Mouse (Mus musculus) retina, postnatal 1 day (tissue): ENCODE results near the gene Fgf13.
A peak's percentile ranks its signal among the peaks of the same experiment; 100 is the strongest.

Experiments used
- DNase-seq: peaks from one replicate; pipeline ENCODE4 v3.0.0-alpha.2; 2012

The Fgf13 gene

DNA sequence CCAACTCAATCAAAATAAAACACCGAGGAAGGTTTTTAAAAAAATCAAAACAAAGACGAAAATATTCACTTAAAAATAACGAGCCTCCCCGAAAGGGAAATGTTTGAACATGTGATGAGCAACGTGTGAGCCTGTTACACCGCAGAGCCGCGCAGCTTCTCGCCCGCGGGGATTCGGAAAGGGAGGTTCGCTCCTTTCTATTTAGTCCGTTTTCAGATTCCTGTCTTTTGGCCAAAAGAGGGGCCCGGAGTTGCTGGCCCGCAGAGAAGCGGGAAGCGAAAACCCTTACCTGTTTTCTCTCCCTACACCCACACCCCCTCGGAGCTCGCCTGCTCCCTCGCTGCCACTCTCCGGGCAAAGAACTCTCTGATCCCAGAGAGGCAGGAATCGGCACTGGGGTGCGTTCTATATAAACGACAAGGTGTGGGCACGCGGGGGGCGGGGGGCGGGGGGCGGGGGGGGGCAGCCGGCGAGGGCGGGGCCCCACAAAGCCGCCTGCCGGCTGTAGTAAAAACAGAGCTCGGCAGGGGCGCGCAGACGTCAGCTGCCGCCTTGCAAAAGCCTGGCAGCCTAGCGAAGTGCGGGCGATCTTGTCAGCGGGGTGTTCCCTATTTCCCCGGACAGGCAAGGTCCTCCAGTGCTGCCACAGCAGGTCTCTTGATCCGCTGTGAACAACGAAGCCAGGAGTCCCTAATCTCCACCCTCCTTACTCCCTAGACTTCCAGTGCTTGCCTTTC lies at the start of gene Fgf13:
Fgf13 (minus strand) TSS at position 377 of the 737 bp plus-strand sequence.
- DNase-seq, result peak; percentile 68

DNA sequence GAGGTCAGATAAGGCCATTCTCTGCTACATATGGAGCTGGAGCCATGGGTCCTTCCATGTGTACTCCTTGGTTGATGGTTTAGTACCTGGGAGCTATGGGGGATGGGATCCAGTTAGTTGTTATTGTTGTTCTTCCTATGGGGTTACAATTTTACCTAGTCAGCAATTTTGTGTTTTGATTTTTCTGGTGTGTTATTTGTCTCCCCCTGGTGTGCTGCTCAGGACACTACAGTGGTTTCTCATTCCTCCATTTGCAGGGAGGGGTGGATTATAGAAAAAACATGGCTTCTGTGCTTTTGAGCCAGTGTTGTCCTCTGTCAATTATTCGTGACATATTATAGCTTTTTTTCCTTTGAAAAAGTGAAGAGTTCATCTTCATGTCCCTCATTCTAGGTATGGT lies 38.7 kb upstream of the Fgf13 start:
- peak; percentile 32 for DNase-seq

DNA sequence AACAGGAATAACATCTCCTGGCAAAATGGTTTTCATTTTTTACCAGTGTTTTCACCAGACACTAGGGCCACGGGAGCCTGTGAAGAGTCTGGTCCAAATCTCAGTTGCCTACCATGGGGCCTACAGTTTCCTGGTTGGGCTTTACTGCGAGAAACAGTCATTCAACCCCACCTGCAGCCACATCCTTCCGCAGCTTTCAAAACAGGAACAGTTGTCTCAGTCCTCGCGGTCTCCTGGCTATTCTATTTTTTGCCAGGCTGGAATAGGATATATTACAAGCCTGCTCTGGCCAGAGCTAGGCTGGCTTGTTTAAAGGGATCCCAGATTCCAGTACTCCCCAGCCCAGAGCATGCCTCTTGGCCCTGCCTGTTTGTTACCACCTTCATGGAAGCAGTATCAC lies 21.2 kb upstream of the Fgf13 start:
- DNase-seq, result no peak

DNA sequence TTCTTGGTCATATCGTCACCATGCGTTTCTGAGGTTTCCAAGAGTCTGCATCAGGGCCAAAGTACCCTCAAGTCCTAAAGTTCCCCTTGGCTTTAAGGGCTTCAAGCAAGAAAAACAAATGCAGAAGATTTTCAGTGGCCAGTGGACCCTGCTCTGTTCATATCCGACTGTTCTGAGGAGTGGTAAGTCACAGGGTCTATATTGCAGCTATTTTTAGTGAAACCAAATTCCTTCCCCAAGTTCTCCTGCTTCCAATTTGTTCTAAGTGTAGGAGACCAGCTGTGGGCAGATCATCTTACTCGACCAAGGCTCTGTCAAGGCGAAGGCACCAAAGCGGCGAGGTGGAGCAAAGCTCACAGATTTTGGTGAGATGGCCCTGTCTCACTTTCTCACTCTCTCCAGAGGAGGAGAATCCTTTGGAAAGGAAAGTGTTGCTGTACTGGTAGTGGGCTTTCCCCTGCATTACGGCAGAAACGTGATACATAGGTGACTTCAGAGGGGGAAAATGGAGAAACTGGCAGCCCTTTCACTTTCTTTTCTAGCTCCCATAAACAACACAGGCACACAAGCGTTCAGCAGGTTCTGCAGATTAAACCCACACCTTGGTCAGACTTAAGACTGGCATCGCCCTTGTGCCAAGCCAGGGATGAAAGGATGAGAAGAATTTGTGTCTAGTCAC lies 17.8 kb upstream of the Fgf13 start:
- DNase-seq, result no peak

DNA sequence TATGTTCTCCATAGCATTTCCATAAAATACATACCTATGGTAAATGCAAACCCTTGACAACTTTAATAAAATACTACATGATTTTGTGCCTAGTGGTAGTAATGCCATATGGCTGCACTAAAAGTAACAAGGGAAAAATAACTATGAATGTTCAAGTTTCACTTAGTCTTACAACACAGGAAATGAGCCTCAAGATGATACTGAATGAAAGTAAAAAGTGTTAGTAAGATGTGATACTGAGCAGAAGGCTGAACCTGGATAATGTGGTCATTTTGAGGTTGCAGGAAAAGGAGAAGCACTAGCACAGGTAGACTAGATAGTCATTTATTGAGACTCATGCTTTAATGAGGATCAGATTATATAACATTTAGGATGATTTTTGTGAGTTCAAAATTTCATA lies 16.2 kb upstream of the Fgf13 start:
- DNase-seq, result no peak

DNA sequence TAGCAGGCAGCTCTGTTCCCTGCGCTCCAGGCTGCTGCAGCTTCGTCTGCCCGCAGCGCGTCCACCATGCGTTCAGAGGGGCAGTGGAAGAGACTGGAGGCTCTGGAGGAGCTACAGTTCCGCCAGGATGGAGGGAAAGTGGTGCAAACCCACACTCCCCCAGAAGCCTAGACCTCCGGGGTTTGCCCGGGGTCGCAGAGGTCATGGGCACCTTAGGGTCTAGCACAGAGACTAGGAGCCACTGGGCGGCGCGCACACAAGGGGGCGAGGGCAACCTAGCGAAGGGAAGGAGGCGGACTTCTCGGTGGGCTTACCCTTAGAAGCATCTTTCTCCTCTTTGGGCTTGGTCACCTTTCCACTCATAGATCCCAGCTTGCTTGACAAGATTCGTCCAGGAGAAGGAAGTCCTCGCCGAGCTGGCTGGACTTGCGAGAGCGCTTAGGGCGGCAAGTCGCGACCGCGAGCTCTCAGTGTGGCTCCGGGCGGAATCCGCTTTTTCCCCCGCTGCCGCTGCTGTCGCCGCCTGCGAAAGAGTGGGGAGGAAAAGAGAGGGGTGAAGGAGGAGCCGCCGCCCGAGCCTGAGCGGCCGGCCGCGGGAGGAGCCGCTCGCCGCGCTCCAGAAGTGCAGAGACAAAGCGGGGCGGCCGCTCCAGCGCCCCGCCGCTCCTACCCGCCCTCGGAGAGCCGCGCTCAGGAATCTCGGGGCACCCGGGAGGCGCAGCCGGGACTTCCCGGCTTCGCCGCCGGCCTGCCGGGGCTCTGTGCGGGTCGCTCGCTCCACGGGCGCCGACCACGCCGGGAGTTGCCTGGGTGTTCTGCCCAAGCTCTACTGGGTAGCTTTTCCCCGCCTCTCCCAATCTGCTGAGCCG lies 811 bp downstream of the Fgf13 start:
- peak; percentile 69 for DNase-seq

DNA sequence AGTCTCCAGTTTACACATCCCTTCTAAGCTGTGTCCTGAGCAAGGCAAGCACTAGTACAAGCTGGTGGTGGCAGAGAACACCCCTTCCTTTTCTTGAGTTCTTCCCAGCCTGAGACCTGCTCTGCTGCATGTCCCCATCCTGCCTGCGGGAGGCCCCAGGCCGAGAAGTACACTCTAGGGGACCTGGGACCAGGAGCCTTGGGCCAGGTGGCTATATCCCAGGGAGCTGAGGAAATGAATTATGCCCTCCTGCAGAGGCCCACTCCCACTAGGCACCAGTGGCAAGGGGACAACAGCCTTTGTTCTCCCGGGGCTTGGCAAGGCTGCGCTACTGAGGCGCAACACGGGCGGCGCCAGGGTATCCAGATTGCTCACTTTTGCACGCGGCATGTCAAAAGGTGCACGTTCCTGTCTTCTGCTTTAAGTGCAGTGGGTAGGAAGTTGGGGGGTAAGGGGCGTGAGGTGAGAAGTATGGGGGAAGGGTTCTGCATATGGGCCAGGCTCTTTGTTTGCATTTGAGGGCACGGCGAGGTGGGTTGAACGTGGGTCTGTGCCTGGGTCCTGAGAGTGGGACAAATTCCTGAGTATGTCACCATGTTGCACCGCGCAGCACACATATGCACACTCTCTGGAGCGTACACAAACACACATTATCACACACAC lies 1.7 kb downstream of the Fgf13 start:
- peak; percentile 66 for DNase-seq

DNA sequence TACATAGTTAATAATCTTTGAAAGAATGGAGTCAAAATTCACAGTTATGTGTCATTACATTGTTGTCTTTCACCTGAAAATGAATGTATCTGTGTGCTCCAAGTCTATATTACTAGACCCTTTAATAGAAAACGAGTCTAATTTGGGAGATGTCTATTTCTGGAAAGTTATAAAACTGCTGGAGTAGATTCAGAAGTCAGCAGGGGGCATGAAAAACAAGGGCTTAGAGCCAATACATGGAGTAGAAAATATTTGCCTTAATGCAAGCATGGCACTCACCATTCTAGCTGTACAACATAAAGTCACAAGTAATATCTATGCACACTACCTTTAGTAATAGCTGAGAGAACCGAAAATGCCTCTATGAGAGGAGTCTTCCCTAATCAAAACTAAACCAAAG lies 19.9 kb downstream of the Fgf13 start:
- DNase-seq, result no peak

DNA sequence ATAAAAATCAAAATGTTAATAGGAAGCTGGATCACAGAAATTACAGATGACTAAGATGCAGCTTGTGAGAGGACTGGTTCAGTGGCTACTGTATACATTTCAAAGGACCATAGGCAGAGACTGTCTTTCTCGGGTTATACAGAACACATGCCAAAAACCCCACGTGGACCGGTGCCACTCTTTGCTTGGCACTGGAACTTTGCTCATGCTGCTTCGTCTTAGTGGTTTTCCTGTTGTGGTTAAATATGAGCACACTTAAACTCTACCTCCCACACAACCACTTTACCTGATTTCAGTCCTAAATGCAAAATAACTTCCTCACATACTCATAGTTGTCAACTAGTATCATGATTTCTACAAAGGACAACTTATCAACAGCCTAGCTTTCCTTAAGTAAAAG lies 59.6 kb downstream of the Fgf13 start:
- DNase-seq, result no peak

DNA sequence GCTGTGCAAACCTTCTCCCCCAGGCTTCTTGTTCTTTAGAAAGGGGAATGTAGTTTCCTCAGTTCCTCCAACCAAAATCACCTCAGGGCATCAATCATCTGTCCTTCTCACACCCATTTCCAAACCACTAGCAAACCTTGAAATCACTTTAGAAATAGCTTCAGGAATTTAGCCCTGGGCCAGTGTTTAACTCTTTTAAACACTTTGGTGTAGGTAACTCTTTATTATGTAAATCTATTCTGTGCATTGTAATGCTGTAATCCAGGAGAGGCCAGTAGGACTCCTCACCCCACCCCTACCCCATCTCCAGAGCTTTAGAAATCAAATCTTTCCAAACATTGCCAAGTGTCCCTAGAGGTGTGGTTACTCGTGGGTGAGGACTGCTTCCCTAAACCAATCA lies 74.5 kb downstream of the Fgf13 start:
- no peak for DNase-seq

DNA sequence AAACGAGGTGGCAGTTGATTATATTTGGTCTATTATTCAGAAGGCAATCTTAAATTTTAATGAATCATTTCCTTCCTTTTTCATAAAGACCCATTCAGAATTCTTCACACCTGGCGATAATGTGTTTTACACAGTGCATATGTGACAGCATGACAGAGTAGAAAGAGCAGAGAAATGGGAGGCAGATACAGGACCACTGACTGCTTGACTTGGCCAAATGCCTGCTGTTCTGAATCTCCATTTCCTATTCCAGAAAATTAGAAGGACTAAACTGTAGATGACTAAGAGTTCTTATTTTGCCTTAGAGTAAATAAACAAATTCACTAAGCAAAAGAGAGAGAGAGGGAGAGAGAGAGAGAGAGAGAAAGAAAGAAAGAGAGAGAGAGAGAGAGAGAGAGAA lies 82.4 kb downstream of the Fgf13 start:
- DNase-seq, result no peak

DNA sequence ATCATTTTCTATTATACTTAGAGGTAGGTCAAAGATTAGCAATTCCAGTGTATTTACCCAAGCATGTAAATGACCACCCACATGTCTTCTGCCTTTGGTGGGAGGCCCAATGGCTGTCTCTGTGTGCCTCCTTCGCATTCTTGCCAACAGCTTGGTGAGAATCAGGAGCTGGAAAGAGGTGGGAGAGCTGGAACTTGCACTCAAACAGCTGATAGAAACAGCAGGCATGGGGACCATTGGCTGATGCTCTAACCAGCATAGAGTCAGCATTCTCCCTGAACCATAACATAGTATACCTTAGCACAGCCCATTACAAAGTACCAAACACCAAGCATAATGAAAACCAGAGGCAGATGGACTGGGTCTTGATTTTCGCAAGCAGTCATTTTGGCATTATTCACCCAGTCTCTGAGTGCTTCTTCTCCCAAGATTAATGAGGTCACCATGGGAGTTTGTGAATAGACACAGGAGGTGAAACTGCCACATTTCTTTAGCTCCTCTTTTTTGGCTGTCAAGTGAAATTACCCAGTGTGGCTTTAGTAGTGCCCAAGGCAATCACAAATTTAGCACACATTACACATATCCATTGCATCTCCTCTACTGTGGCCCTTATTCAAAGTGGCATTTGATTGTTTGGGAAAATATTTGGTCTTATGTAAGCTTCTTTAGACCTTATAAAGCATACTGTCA lies 165.1 kb downstream of the Fgf13 start:
- DNase-seq, result peak; percentile 65

DNA sequence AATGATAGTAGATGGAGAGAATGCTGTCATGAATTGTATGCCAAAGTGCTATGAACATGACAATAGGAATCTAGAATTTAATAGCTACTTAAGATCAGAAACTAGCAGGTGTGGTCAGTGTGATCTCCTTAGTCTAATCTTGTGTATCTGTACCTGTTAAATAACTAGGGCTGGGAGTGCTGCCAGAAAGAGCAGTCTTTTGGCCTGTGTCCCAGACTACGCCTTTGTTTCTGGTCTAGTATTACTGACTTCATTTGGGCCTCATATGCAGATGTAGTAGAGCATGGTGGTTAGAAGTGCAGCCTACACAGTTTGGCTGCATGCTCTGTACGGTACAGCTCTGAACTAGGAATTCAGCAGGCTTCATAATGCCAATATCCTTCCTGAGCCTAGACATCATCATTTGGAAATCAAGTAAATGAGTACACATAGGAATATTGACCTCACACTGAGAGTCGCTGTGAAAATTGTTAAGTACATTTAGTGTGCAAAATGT lies 276.9 kb downstream of the Fgf13 start:
- DNase-seq, result no peak

DNA sequence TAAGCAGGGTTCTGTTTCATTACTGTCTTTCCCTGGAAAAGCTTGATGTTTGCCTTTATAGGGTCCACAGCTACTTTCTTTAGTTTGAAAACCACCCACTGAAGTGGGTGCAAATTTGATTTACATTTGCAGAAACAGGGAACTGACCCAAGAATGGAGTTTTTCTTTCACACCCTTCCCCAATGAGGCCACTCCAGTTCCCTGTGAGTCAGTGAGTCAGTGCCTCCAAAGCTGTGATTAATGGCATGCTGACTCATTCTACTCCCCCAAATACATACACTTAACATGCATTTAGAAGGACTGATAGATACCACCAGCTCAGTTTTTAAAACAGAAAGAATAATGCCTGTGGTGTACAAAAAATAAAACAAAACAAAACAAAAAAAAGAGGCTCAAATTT lies 316.3 kb downstream of the Fgf13 start:
- DNase-seq, result no peak

DNA sequence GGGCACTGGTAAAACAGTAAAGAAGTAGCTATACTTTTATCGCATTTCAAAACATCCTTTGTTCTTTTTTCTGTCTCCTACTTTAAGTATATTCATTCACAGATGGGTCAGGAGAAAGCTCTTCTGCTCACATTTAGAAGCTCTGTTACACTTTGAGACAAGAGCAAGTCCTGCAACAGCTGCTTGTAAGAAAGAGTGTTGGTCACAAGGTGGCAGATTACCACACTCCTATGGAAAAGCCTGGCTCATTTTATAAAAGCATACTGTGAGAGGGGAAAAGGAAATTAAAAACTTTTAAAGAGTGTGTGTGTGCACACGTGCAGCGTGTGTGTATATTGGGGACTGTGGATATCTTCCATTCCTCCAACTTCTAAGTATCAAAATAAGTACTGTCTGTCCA lies 324.1 kb downstream of the Fgf13 start:
- DNase-seq, result no peak

DNA sequence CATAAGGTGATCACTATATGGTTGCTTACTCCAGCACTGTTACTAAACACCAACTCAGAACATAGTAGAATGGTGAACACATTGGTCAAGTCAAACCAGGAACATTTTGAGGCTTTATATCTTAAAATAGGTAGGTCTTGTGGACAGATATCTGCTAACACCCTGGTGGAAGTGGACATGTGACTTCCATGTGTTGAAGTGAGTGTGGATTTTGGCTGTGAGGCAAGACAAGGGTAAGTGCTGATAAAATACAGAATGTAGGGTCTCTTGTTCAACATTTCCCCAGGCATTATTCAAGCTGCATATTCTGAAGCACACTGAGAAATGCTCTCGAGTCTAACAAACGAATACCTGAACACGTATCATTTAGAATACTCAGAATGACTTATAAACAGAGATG lies 324.7 kb downstream of the Fgf13 start:
- no peak for DNase-seq

DNA sequence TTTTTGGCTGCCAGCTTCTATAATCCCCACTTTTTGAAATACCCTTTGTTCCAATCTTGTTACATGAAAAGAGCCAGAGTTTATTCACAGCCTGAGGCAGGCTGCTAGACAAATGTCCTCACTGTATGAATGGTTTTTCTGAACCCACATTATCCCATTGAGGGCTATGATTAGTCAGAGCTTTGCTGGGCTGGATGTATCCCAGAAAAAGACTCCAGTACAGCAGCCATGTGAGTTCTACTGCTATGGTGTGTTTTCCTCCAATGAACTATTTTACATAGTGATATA lies 326.5 kb downstream of the Fgf13 start:
- DNase-seq, result no peak

DNA sequence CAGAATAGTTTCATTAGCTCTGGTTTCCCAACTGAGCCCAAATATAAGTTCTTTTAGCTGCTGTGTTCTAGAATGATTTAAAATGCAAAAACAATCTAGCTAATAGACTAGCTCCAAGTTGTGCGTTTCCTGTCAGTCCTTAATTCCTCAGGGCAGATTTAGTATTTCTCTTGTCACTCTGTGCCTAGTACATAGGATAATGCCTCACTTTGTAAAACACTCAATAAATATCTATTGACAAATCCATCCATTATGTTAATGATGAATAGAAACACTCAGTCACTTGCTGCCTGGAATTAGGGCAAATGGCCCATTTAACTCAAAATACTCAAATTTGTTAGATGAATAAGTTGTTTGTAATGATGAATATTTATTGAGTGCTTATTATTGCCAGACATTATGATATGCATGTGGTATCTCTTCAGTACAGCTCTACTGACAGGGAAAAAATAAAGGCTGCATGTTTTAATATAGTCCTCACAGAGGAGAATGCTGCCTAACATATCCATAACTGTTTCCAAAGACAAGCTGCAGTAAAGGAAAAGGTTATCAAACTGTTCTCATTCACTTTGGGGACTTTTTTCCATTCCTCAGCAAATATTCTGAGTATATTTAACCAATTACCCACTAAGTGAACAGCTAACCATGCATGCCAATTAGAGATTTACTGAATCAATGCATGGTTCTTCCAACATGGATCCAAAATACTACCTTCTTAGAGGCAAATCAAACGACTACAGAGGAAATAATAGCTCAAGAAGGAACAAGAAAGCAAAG lies 327.0 kb downstream of the Fgf13 start:
- no peak for DNase-seq

DNA sequence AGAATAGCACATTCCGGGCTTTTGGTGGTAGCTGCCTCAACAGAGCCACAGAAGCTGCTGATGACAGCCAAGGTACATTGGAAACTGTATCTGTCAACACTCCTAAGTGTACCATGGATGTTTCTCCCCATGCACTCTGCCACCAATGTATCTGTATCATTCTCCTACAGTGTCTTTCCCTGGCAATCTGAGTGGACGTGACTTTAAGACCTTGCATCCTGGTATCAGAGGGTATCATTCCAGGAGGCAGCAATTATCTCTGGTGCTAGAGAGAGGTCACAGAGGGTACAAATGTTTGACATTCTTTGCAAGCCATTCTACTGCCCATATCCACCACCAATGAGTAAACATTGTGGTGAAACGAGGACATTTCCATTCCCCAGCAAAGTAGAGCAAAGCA lies 347.2 kb downstream of the Fgf13 start:
- DNase-seq, result no peak

DNA sequence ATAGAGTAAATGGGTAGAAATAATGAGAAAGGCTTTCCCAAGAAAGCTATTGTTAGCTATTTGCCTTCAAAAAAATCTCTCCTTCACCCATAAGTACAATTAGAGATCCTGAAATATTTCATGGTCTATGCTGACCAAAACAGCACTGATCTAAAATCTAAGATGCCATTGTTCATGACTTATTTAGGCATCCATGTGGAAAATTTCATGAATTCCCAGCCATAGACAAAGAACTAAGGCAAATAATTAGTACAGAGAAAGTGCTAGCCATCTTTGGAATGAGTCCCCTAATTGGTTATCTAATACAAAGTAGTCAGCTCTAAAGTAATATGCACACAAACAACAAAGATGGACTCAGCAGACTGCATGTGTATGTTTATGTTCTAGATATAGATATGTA lies 366.7 kb downstream of the Fgf13 start:
- peak; percentile 80 for DNase-seq

DNA sequence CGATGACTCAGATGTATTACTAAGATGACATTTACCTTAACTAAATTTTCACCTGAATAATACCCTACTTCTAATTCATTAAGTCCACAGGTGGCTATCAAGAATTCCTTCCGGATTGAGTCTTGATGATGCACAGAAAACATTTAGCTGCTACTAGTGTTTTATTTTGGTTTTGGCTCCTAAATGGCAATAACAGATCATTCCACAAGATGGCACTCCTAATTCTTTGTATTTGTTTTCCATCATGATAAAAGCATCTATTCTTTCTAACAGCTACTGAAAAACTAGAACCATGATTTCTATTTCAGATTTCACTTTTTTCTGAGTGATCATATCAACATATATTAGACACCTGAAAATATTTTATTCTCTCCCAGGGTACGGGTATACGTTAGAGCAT lies 373.7 kb downstream of the Fgf13 start:
- peak; percentile 27 for DNase-seq

DNA sequence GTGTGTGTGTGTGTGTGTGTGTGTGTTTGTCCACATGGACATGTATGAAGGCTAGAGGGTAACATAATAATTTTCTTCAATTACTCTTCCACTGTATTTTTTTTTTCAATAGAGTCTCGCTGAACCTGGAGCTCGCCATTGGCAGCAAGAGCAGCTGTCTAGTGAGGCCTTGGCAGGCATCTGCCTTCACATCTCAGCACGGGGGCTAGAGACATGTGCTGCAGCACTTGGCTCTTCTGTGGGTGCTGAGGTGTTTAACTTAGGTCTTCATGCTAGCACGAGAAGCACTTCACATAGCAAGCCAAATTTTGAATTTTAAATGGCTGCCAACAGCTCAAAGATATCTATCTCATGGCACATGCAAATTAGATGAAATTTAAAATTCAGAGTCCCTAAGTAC lies 380.9 kb downstream of the Fgf13 start:
- DNase-seq, result no peak
